Mouse (Mus musculus) heart, postnatal 0 days (tissue): Measurements from ENCODE around the gene Plch1. TPM values are rescaled to one million over a fixed set of nuclear protein-coding genes. Genes with fewer than 3 reads are reported as not detected.
A peak's percentile ranks its signal among the peaks of the same experiment; 100 is the strongest.

ENCODE experiments used
- ATAC-seq: fragments of 200-750 bp; cut with Nextera tagmentation; 2 replicates; pipeline ENCODE4 v1.8.0; 2017; ENCODE audit warnings: low read depth, moderate number of reproducible peaks, moderate library complexity; ENCODE audit not compliant: insufficient read depth
- DNase-seq: peaks from one replicate; pipeline ENCODE4 v3.0.0-alpha.2; 2016; ENCODE audit warnings: low spot score
- H3K27ac ChIP-seq: fragments of 300-500 bp; sonication (generic); 2 replicates; pipeline ENCODE4 v1.5.1; 2014; ENCODE audit warnings: low read depth, mild to moderate bottlenecking
- H3K27me3 ChIP-seq: fragments of 300-500 bp; sonication (generic); 2 replicates; pipeline ENCODE4 v1.6.1; 2014; ENCODE audit warnings: low read length, mixed read lengths; ENCODE audit not compliant: control insufficient read depth, insufficient read depth
- H3K36me3 ChIP-seq: fragments of 300-500 bp; sonication (generic); replicated peaks from 2 replicates; pipeline ENCODE4 v1.6.1; 2014; ENCODE audit warnings: low read length, mixed read lengths; ENCODE audit not compliant: control insufficient read depth, insufficient read depth
- H3K4me1 ChIP-seq: fragments of 300-500 bp; sonication (generic); 2 replicates; pipeline ENCODE4 v1.6.1; 2014; ENCODE audit warnings: antibody characterized with exemption; ENCODE audit not compliant: control insufficient read depth, insufficient read depth
- H3K4me2 ChIP-seq: fragments of 300-500 bp; sonication (generic); 2 replicates; pipeline ENCODE4 v1.6.1; 2014; ENCODE audit warnings: low read depth, mild to moderate bottlenecking, low read length, moderate library complexity
- H3K4me3 ChIP-seq: fragments of 300-500 bp; sonication (generic); 2 replicates; pipeline ENCODE4 v1.5.1; 2014; ENCODE audit warnings: low read depth, low read length
- H3K9ac ChIP-seq: fragments of 300-500 bp; sonication (generic); replicated peaks from 2 replicates; pipeline ENCODE4 v1.6.1; 2014; ENCODE audit warnings: low read depth, low read length, mixed read lengths
- H3K9me3 ChIP-seq: fragments of 300-500 bp; sonication (generic); replicated peaks from 2 replicates; pipeline ENCODE4 v1.6.1; 2016; ENCODE audit warnings: low read length; ENCODE audit not compliant: control insufficient read depth
- CTCF ChIP-seq: IDR thresholded peaks from 2 replicates; pipeline ENCODE4 v1.5.1; 2016; ENCODE audit warnings: antibody characterized with exemption, control low read depth, low read depth
- EP300 ChIP-seq: IDR thresholded peaks from 2 replicates; pipeline ENCODE4 v1.6.1; 2016; ENCODE audit warnings: antibody characterized with exemption, low read depth
- WGBS: fragments of 180-500 bp; shearing (Covaris S2); extraction: QIAGEN DNeasy Blood & Tissue Kit; methylation state at CpG from one replicate; pipeline ENCODE4 v1.1.7; 2014; 5-methylcytosine and 5-hydroxymethylcytosine counted together
- polyA plus RNA-seq: library from polyadenylated mRNA; unstranded; fragments of >200 nt; fragmentation: Nextera tagmentation; extraction: Ambion mirVana; gene quantifications from 2 replicates; pipeline ENCODE4 v1.2.1, GENCODE M21; 2015
- total RNA-seq: library from RNA; depleted of rRNA; stranded (reverse); fragments of >200 nt; gene quantifications from 2 replicates; pipeline ENCODE4 v1.2.3, GENCODE M21; 2014; ENCODE audit warnings: low replicate concordance

Plch1 gene
- total and polyA plus RNA-seq, 2 experiments from 2014 or later = 0.14 TPM; not detected in 1

DNA sequence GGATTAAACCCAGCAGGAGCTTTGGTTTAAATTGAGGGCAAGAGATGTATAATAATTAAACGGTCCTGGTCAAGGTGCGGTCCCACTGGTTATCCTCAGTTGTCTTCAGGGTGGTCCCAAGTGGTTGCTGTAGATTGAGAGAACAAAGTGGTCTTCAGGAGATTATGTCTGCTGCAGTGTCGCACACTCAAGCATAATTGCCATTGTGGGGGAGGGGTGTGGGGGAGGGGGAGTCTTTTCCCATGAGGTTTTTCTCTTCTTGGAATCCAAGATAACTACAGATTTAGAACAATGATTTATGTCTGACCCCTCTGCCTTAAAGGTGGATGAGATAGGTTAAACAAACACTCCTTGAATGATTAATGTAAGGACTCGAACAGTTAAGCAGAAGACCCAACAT, 11.0 kb upstream of the Plch1 start:
- H3K9ac ChIP-seq = no peak overlapping the region
- no peaks in the 10 kb centered on the region for H3K27me3 ChIP-seq
- DNase-seq (no peak), ATAC-seq (no peak)
- TF ChIP-seq CTCF (no peak), EP300 (no peak)
- H3K9me3 ChIP-seq = no peaks in the 10 kb centered on the region
- peaks cover 4% of the 10 kb centered on the region; the same call in 1 of the 2 replicates for H3K36me3 ChIP-seq
- WGBS = 76% methylated on average over 4 of the region's 4 CpGs
- H3K27ac ChIP-seq = no peak overlapping the region
- 0 out of 2 replicates have a peak, but pooled peaks cover 1% of the 10 kb centered on the region for H3K4me1 ChIP-seq
- H3K4me2 ChIP-seq = no peak overlapping the region
- H3K4me3 ChIP-seq = no peak overlapping the region

DNA sequence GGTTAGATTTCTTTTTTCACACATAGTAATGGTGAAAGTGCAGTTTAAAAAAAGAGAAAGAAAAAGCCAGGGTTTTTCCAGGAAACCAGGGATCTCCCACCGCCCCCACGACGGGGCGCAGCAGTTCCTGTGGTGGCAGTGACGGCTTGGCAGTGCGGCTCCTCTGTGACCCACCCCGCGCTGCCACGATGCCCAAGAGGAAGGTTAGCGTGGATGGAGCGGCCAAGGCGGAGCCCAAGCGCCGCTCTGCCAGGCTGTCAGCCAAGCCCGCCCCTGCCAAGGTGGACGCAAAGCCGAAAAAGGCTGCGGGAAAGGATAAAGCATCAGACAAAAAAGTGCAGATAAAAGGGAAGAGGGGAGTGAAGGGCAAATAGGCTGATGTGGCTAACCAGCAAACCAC, 6.0 kb upstream of the Plch1 start:
- H3K4me2 ChIP-seq = peak overlapping the region; percentile 58
- H3K27me3 ChIP-seq = no peaks in the 10 kb centered on the region
- no peaks in the 10 kb centered on the region for H3K36me3 ChIP-seq
- no peak overlapping the region for H3K27ac ChIP-seq
- DNase-seq (no peak), ATAC-seq (no peak)
- no peaks in the 10 kb centered on the region for H3K9me3 ChIP-seq
- 0 out of 2 replicates have a peak, but pooled peaks cover 4% of the 10 kb centered on the region for H3K4me1 ChIP-seq
- WGBS = 5% methylated on average over 18 of the region's 18 CpGs
- TF ChIP-seq CTCF (no peak), EP300 (no peak)
- H3K9ac ChIP-seq = no peak overlapping the region
- H3K4me3 ChIP-seq = peak overlapping the region; percentile 30

DNA sequence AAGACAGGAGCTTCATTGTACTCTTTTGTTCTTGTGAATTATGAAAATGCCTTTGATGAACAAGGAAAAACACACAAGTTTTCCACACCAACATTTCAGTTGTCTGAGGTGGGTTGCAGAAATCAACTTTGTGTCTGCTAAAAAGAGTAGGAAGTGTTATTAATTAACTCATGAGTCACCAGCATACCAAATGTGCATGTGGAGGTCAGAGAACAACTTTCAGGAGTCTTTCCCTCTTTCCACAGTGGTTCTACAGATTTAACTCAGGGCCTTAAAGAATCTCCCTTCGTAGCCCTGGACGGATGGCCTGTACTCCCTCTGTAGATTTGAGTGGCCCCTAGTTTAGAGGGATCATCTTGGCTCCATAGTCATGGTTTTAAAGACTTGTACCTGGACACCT, 4.9 kb upstream of the Plch1 start:
- Histone ChIP-seq H3K36me3 (no peaks in the 10 kb centered on the region), H3K27ac (no peak overlapping the region), H3K4me1 (peaks cover 13% of the 10 kb centered on the region; the same call in 1 of the 2 replicates), H3K4me2 (no peak overlapping the region), H3K9me3 (no peaks in the 10 kb centered on the region), H3K27me3 (no peaks in the 10 kb centered on the region), H3K4me3 (no peak overlapping the region), H3K9ac (no peak overlapping the region)
- ATAC-seq = no peak
- no peak for DNase-seq
- TF ChIP-seq EP300 (no peak), CTCF (no peak)
- 81% methylated on average over 2 of the region's 2 CpGs for WGBS

DNA sequence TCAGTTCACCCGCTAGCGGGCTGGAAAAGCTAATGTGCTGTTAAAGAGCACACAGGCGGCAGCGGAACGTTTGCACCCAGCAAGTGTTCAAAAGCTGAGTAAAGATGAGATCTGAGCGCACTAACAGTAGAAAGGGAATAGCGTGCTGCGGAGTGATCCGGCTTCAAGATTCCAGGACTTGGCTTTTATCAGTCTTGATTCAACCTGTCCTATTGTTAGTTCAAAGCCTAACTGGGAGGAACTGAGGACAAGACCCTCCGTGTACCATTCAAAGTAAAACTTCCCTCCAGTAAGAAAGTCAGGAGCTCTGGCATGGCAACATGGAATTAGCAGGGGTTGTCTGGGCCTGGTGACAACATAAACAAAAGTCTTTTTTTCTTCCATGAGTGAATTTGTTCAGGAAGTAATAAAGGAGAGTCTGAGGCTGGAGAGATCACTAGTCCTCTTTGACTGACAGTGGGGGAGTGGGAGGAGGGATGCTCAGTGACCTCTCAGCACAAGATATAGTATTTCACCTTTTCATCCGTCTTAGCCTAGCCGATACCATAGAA, 824 bp upstream of the Plch1 start:
- peaks cover 10% of the 10 kb centered on the region; the same call in 1 of the 2 replicates for H3K4me1 ChIP-seq
- ATAC-seq (no peak), DNase-seq (no peak)
- no peaks in the 10 kb centered on the region for H3K9me3 ChIP-seq
- no peak overlapping the region for H3K9ac ChIP-seq
- no peaks in the 10 kb centered on the region for H3K27me3 ChIP-seq
- TF ChIP-seq CTCF (no peak), EP300 (no peak)
- no peaks in the 10 kb centered on the region for H3K36me3 ChIP-seq
- 10% methylated on average over 12 of the region's 12 CpGs for WGBS
- no peak overlapping the region for H3K27ac ChIP-seq
- peak overlapping the region; percentile 98 for H3K4me2 ChIP-seq
- peak overlapping the region; percentile 59 for H3K4me3 ChIP-seq

DNA sequence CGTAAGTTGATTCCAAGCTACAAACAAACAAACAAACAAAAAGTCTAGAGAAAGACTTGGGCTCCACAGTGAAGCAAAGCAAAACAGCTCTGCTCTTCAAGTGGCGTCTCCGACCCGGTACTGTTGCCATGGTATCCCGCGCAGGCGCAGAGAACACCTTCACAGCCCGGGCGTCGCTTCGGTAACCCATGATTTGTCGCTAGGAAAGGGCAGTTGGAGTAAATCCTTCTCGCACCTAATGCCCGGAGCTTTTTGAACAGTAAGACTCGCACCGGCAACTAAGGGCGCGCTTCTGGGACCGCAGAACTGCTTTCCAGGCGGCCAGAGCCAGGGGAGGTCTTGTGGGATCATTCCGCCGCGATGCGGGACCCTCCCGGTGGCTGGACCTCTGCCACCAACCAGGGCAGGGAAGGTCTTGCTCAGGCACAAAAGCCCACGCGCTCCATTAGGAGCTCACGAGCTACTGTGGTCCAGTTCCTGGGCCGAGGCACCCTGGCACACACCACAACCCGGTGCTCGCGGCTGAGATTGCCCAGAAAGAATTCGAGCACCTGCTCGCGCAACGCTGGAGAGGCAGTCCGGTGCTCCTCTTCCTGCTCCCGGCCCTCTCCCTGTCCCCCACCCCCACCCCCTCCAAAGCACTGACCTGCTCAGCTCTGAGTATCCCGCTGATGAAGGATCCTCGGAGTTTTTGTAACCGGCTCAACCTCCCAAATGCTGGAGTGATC, 527 bp downstream of the Plch1 start:
- peaks cover 9% of the 10 kb centered on the region; the same call in 1 of the 2 replicates for H3K4me1 ChIP-seq
- no peak for TF ChIP-seq CTCF
- TF ChIP-seq EP300 = no peak
- no peaks in the 10 kb centered on the region for H3K36me3 ChIP-seq
- peak; percentile 54 for DNase-seq
- peak; percentile 82 for ATAC-seq
- peak overlapping the region; percentile 98 for H3K4me2 ChIP-seq
- H3K4me3 ChIP-seq = peak overlapping the region; percentile 59
- under 1% methylated on average over 41 of the region's 41 CpGs for WGBS
- peak overlapping the region; percentile 5; the same call in 1 of the 2 replicates for H3K9ac ChIP-seq
- H3K27ac ChIP-seq = no peak overlapping the region
- no peaks in the 10 kb centered on the region for H3K9me3 ChIP-seq
- H3K27me3 ChIP-seq = no peaks in the 10 kb centered on the region
